Mouse (Mus musculus) cerebellum, adult 11 months (tissue): ENCODE results near the gene Fgf13.

Experiments used
- DNase-seq: peaks from one replicate; pipeline ENCODE4 v3.0.0; 2022

Gene Fgf13

GRCm38 (mm10) chrX:59567695-59568431 is at the start of gene Fgf13:
Fgf13 (minus strand) TSS chrX:59568071.
- peak; percentile 30 for DNase-seq

GRCm38 (mm10) chrX:59606535-59606934 is 38.7 kb upstream of the Fgf13 start:
- DNase-seq: peak; percentile 1

DNA sequence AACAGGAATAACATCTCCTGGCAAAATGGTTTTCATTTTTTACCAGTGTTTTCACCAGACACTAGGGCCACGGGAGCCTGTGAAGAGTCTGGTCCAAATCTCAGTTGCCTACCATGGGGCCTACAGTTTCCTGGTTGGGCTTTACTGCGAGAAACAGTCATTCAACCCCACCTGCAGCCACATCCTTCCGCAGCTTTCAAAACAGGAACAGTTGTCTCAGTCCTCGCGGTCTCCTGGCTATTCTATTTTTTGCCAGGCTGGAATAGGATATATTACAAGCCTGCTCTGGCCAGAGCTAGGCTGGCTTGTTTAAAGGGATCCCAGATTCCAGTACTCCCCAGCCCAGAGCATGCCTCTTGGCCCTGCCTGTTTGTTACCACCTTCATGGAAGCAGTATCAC is 21.2 kb upstream of the Fgf13 start:
- DNase-seq: no peak

GRCm38 (mm10) chrX:59585508-59586186 is 17.8 kb upstream of the Fgf13 start:
- DNase-seq: no peak

DNA sequence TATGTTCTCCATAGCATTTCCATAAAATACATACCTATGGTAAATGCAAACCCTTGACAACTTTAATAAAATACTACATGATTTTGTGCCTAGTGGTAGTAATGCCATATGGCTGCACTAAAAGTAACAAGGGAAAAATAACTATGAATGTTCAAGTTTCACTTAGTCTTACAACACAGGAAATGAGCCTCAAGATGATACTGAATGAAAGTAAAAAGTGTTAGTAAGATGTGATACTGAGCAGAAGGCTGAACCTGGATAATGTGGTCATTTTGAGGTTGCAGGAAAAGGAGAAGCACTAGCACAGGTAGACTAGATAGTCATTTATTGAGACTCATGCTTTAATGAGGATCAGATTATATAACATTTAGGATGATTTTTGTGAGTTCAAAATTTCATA is 16.2 kb upstream of the Fgf13 start:
- no peak for DNase-seq

DNA sequence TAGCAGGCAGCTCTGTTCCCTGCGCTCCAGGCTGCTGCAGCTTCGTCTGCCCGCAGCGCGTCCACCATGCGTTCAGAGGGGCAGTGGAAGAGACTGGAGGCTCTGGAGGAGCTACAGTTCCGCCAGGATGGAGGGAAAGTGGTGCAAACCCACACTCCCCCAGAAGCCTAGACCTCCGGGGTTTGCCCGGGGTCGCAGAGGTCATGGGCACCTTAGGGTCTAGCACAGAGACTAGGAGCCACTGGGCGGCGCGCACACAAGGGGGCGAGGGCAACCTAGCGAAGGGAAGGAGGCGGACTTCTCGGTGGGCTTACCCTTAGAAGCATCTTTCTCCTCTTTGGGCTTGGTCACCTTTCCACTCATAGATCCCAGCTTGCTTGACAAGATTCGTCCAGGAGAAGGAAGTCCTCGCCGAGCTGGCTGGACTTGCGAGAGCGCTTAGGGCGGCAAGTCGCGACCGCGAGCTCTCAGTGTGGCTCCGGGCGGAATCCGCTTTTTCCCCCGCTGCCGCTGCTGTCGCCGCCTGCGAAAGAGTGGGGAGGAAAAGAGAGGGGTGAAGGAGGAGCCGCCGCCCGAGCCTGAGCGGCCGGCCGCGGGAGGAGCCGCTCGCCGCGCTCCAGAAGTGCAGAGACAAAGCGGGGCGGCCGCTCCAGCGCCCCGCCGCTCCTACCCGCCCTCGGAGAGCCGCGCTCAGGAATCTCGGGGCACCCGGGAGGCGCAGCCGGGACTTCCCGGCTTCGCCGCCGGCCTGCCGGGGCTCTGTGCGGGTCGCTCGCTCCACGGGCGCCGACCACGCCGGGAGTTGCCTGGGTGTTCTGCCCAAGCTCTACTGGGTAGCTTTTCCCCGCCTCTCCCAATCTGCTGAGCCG is 811 bp downstream of the Fgf13 start:
- peak; percentile 18 for DNase-seq

DNA sequence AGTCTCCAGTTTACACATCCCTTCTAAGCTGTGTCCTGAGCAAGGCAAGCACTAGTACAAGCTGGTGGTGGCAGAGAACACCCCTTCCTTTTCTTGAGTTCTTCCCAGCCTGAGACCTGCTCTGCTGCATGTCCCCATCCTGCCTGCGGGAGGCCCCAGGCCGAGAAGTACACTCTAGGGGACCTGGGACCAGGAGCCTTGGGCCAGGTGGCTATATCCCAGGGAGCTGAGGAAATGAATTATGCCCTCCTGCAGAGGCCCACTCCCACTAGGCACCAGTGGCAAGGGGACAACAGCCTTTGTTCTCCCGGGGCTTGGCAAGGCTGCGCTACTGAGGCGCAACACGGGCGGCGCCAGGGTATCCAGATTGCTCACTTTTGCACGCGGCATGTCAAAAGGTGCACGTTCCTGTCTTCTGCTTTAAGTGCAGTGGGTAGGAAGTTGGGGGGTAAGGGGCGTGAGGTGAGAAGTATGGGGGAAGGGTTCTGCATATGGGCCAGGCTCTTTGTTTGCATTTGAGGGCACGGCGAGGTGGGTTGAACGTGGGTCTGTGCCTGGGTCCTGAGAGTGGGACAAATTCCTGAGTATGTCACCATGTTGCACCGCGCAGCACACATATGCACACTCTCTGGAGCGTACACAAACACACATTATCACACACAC is 1.7 kb downstream of the Fgf13 start:
- DNase-seq: peak; percentile 22

DNA sequence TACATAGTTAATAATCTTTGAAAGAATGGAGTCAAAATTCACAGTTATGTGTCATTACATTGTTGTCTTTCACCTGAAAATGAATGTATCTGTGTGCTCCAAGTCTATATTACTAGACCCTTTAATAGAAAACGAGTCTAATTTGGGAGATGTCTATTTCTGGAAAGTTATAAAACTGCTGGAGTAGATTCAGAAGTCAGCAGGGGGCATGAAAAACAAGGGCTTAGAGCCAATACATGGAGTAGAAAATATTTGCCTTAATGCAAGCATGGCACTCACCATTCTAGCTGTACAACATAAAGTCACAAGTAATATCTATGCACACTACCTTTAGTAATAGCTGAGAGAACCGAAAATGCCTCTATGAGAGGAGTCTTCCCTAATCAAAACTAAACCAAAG is 19.9 kb downstream of the Fgf13 start:
- no peak for DNase-seq

DNA sequence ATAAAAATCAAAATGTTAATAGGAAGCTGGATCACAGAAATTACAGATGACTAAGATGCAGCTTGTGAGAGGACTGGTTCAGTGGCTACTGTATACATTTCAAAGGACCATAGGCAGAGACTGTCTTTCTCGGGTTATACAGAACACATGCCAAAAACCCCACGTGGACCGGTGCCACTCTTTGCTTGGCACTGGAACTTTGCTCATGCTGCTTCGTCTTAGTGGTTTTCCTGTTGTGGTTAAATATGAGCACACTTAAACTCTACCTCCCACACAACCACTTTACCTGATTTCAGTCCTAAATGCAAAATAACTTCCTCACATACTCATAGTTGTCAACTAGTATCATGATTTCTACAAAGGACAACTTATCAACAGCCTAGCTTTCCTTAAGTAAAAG is 59.6 kb downstream of the Fgf13 start:
- DNase-seq: peak; percentile 3

GRCm38 (mm10) chrX:59493388-59493787 is 74.5 kb downstream of the Fgf13 start:
- no peak for DNase-seq

DNA sequence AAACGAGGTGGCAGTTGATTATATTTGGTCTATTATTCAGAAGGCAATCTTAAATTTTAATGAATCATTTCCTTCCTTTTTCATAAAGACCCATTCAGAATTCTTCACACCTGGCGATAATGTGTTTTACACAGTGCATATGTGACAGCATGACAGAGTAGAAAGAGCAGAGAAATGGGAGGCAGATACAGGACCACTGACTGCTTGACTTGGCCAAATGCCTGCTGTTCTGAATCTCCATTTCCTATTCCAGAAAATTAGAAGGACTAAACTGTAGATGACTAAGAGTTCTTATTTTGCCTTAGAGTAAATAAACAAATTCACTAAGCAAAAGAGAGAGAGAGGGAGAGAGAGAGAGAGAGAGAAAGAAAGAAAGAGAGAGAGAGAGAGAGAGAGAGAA is 82.4 kb downstream of the Fgf13 start:
- DNase-seq: no peak

GRCm38 (mm10) chrX:59402596-59403285 is 165.1 kb downstream of the Fgf13 start:
- peak; percentile 2 for DNase-seq

- peak; percentile 4 for DNase-seq
Observed at GRCm38 (mm10) chrX:59290916-59291411, 276.9 kb downstream of the Fgf13 start.

GRCm38 (mm10) chrX:59251576-59251975 is 316.3 kb downstream of the Fgf13 start:
- DNase-seq: no peak

GRCm38 (mm10) chrX:59243752-59244151 is 324.1 kb downstream of the Fgf13 start:
- no peak for DNase-seq

DNA sequence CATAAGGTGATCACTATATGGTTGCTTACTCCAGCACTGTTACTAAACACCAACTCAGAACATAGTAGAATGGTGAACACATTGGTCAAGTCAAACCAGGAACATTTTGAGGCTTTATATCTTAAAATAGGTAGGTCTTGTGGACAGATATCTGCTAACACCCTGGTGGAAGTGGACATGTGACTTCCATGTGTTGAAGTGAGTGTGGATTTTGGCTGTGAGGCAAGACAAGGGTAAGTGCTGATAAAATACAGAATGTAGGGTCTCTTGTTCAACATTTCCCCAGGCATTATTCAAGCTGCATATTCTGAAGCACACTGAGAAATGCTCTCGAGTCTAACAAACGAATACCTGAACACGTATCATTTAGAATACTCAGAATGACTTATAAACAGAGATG is 324.7 kb downstream of the Fgf13 start:
- no peak for DNase-seq

GRCm38 (mm10) chrX:59241460-59241747 is 326.5 kb downstream of the Fgf13 start:
- no peak for DNase-seq

DNA sequence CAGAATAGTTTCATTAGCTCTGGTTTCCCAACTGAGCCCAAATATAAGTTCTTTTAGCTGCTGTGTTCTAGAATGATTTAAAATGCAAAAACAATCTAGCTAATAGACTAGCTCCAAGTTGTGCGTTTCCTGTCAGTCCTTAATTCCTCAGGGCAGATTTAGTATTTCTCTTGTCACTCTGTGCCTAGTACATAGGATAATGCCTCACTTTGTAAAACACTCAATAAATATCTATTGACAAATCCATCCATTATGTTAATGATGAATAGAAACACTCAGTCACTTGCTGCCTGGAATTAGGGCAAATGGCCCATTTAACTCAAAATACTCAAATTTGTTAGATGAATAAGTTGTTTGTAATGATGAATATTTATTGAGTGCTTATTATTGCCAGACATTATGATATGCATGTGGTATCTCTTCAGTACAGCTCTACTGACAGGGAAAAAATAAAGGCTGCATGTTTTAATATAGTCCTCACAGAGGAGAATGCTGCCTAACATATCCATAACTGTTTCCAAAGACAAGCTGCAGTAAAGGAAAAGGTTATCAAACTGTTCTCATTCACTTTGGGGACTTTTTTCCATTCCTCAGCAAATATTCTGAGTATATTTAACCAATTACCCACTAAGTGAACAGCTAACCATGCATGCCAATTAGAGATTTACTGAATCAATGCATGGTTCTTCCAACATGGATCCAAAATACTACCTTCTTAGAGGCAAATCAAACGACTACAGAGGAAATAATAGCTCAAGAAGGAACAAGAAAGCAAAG is 327.0 kb downstream of the Fgf13 start:
- DNase-seq: no peak

- DNase-seq: no peak
Observed at GRCm38 (mm10) chrX:59220675-59221074, 347.2 kb downstream of the Fgf13 start.

DNA sequence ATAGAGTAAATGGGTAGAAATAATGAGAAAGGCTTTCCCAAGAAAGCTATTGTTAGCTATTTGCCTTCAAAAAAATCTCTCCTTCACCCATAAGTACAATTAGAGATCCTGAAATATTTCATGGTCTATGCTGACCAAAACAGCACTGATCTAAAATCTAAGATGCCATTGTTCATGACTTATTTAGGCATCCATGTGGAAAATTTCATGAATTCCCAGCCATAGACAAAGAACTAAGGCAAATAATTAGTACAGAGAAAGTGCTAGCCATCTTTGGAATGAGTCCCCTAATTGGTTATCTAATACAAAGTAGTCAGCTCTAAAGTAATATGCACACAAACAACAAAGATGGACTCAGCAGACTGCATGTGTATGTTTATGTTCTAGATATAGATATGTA is 366.7 kb downstream of the Fgf13 start:
- DNase-seq: no peak

DNA sequence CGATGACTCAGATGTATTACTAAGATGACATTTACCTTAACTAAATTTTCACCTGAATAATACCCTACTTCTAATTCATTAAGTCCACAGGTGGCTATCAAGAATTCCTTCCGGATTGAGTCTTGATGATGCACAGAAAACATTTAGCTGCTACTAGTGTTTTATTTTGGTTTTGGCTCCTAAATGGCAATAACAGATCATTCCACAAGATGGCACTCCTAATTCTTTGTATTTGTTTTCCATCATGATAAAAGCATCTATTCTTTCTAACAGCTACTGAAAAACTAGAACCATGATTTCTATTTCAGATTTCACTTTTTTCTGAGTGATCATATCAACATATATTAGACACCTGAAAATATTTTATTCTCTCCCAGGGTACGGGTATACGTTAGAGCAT is 373.7 kb downstream of the Fgf13 start:
- DNase-seq: no peak

GRCm38 (mm10) chrX:59186922-59187321 is 380.9 kb downstream of the Fgf13 start:
- no peak for DNase-seq
